Mouse (Mus musculus) thymus, postnatal 0 days (tissue): ENCODE data around the gene Calm1. TPM values are rescaled to one million over a fixed set of nuclear protein-coding genes. Genes with fewer than 3 reads are reported as not detected.
"Not testable (repeated sequence)": the region's sequence is repeated elsewhere in the genome, so short reads cannot be mapped to it uniquely, and the experiment has no call there.

Experiments used
- DNase-seq: peaks from one replicate; pipeline ENCODE4 v3.0.0-alpha.2; 2015; ENCODE audit warnings: low spot score
- polyA plus RNA-seq: library from polyadenylated mRNA; unstranded; fragments of >200 nt; fragmentation: Nextera tagmentation; extraction: Ambion mirVana; gene quantifications from 2 replicates; pipeline ENCODE4 v1.2.1, GENCODE M21; 2015

The Calm1 gene
- polyA plus RNA-seq, 1 experiment from 2014 or later, result 1,636 TPM

DNA sequence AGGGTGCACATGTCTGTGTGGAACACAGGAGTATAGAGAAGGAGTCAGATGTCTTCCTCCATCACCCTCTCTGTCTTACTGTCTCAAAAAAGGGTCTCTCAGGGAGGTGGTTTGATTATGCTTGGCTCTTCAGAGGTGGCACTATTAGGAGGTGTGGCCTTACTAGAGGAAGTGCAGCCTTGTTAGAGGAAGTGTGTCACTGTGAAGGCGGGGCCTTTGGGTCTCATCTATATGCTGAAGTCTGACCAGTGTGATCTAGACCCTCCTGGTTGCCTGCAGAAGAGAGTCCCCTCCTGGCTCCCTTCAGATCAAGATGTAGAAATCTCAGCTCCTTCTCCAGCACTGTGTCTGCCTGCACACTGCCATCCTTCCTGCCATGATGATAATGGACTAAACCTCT lies 5.1 kb upstream of the Calm1 start:
- no peak for DNase-seq

GRCm38 (mm10) chr12:100196786-100197185 lies 2.4 kb upstream of the Calm1 start:
- no peak for DNase-seq

DNA sequence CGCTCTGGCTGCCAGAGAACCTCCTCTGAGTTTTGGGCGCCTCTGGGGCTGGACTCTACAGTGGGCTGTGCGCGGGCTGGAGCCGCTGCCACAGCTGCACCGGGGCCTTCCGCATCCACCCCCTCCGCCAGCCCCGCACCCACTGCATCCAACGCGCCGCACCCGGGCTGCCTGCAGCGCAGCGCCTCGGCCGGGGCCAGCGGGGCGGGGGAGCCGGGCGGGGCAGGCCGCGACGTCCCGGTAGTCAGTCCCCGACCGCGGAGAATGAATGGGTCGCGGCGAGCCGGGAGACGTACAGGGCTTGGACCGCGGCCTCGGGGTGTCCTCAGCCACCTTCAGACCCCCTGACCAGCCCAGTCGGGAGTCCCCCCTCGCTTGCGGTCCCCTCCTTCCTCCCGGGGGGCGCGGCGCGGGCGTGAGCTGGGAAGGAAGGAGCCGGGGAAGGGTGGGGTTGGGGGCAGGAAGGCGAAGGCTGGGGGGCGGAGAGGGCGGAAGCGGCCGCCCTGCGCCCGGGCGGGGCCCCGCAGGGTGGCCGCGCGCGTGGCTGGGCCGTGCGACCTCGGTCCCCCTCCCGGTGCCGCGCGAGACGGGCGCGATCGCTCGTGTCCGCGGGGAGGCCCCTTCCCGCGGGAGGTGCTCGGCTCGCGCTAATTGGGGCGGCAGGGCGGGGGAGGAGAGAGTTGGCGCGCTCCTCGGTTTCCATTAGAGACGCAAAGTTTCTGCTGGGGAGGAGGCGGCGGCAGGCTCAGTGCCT lies 833 bp downstream of the Calm1 start:
- DNase-seq, result peak; percentile 74

DNA sequence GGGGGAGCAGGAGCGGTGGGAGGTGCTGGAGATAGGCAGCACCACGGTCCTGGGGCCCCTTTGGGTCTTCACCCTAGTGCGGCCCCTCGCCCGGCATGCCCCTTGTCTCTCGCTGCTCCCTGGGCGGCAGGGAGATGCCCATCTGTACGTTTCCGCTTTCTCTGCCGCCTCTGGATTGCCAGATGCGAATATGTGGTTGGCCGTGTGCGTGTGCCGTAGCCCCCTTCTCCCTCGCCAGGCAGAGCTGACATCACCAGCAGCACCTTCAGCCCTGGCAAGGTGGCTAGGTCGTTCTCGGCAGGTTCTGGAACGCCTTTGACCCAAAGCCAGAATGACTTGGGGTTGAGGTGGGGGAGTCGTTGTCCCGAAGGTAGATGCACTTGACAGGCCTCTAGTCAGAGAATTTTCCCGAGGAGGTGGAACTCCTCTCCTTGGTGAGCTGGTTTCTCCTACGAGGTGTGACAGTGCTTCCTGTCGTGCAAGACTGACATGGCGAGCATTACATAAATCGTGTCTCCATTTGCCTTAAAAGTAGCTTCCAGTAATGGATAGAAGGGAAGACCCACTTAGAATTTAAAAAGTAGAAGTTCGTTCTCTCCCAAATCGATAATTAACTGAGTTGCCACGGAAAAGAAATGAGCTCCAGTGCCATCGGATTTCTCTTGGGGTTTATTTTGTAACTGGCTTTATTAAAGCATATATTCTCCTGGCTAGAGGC lies 1.6 kb downstream of the Calm1 start:
- peak; percentile 56 for DNase-seq

DNA sequence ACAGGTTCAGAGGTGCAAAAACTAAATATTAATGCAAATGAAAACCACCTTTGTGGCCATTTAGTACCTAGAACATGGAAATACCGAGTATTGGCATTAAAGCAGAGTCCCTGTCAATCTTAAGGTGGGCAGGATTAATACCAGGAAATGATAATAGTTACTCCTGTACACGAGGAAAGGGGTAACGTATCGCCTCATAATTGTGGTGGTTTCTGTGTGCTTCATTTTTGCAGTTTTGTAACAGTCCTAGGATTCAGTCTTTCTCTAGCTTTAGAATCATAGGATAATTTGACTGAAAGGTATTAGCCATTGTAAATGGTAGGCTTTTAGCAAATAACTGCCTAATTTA lies 2.1 kb downstream of the Calm1 start:
- DNase-seq, result no peak

GRCm38 (mm10) chr12:100201838-100202237 lies 2.6 kb downstream of the Calm1 start:
- peak; percentile 93 for DNase-seq

- DNase-seq, result no peak
Observed at GRCm38 (mm10) chr12:100203759-100204158, 4.5 kb downstream of the Calm1 start.

DNA sequence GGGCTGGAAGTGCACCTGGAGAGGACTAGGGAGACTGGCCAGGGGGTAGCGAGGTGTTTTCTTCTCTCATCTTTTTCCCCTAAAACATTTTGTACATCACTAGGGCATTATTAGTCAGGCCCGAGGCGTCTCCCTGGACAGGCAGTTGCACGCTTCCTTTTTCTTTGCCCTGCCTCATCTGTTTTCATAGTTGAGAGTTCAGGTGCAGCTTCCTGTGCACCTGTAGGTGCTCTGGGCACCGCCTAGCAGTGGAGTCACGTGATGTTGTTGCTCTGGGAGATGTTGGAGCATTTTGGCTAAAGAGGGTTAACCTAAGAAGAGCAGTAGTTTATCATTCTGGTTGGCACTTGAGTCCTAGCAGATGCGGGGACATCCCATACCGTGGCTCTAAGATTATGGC lies 5.9 kb downstream of the Calm1 start:
- no peak for DNase-seq

GRCm38 (mm10) chr12:100206521-100206920 lies 7.3 kb downstream of the Calm1 start:
- DNase-seq, result no peak

DNA sequence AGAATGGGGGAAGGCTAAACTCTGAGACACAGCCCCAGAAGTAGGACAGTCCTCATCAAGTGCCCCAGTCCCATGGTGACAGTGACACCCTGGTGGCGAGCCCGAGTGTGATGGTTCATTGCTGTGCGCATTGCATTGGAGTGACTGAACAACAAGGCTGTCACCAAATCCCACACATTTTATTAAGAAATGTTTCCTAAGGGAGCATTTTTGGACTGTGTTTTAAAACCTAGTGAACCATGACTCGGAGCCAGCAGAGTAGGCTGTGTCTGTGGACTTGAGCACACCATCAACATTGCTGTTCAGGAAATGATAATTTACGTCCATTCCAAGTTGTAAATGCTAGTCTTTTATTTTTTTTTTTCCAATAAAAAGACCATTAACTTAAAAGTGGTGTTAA lies 7.7 kb downstream of the Calm1 start:
- no peak for DNase-seq

- DNase-seq, result no peak
Observed at GRCm38 (mm10) chr12:100209701-100210478, 10.7 kb downstream of the Calm1 start.

- no peak for DNase-seq
Observed at GRCm38 (mm10) chr12:100210973-100211372, 11.7 kb downstream of the Calm1 start.

GRCm38 (mm10) chr12:100211453-100212185 lies 12.4 kb downstream of the Calm1 start:
- no peak for DNase-seq

- no peak for DNase-seq
Observed at GRCm38 (mm10) chr12:100212397-100212796, 13.2 kb downstream of the Calm1 start.

DNA sequence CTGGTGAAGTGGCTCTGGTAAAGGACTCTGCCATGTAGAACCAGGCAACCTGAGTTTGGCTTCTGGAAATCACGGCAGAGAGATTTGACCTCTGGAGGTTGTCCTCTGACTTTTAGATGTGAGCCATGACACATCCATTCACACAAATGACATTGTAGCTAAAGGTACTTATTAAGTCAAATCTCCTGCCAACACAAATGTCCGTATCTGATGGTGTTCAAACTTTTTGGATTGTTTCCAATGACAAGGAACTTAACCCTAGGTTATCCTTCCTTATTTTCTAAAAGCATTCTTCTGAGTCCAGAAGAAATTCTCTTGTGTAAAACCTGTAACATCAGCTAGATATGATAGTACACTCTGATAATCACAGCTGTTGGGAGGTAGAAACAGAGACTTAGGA lies 13.9 kb downstream of the Calm1 start:
- DNase-seq, result no peak

DNA sequence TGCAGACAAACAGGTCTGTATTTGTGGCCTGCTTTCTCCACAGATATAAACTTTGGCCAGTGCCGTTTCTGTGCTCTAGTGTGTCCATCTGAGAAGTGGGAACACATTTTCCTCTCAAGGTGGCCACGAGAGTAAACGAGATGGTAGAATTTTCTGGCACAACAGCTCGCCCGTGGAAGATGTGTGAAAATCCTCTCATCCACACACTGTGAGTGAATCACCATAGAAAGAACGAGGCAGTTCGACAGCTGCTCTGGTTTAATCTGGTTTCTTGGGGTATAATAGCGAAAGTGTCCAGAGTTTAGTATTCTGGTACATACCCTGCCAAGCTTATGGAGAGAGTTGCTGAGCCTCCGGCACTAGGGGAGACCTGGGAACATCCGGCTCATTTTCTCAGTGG lies 14.9 kb downstream of the Calm1 start:
- DNase-seq, result no peak

- no peak for DNase-seq
Observed at GRCm38 (mm10) chr12:100214738-100215137, 15.5 kb downstream of the Calm1 start.

DNA sequence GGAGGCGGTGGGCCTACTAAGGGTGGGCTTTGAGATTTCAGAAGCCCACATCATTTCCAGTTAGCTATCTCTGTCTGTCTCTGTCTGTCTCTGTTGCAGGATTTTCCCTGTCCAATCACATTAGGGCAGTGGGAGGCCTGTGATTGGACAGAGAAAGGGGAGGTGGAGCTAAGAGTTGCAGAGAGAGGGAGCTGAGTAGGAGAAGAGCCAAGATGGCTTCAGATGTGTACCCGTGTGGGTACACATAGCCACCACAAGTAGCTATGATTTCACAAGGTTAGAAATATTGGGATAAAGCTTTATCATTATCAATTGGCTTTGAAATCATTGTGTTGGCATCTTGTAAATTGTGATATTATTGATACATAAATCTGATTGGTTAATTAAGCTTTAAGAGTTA lies 17.9 kb downstream of the Calm1 start:
- DNase-seq, result not testable (repeated sequence)

DNA sequence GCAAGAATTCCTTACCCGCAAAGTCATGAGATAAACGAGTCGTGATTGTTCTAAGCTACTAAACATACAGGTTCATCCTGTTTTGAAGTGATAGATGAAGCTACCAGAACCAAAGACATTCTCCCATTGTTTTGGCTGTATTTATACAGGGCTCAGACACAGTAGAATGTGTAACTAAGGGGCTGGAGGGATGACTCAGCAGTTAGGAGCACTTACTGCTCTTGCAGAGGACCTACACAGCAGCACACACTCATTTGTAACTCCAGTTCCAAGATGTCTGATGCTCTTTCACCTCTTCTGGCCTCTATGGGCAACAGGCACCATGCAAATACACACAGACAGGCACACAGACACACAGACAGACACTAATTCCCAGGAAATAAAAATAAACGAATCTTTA lies 20.8 kb downstream of the Calm1 start:
- no peak for DNase-seq

DNA sequence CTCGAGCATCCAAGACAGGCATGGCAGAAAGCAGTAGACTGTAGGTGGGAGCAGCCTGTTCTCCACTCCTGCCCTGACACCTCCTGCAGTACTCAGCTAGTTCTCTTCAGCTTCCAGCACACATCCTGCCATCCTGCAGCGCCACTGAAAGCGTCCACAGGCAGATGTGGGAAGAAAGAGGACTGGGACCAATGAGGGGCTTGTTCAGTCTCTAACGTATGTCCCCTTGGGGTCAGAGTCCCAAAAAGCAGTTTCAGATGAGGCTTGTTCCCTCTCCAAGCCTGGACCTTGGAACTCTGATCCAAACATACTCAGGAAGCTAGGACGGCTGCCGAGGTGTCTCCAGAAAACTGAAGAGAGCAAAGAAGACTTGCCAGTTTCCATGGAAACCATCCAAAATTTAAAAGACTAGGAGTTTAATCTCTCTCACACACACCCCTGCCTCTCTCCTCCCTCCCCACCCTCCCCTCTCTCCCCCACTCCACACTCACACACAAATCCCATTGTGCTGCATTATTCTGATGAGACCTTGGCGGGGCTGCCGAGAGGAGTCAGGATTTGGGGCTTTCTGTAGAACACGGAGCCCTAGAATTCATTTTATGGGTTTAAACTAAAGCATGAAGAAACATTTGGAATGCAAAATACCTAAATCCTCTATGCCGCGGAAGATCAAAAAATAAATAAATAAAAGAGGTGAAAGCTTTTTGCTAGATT lies 22.5 kb downstream of the Calm1 start:
- DNase-seq, result no peak
